Mouse (Mus musculus) MN1 (cell line): ENCODE data around the gene Gm19684.
"Not testable (repeated sequence)": the region's sequence is repeated elsewhere in the genome, so short reads cannot be mapped to it uniquely, and the experiment has no call there.

Experiments used
- DNase-seq: peaks from one replicate; pipeline ENCODE4 v3.0.0-alpha.2; 2016; ENCODE audit warnings: low spot score

The Gm19684 gene

GRCm38 (mm10) chr17:36121352-36122020, at the start of gene Gm19684:
Gm19684 (plus strand) TSS chr17:36121678.
- DNase-seq: peak; percentile 70

DNA sequence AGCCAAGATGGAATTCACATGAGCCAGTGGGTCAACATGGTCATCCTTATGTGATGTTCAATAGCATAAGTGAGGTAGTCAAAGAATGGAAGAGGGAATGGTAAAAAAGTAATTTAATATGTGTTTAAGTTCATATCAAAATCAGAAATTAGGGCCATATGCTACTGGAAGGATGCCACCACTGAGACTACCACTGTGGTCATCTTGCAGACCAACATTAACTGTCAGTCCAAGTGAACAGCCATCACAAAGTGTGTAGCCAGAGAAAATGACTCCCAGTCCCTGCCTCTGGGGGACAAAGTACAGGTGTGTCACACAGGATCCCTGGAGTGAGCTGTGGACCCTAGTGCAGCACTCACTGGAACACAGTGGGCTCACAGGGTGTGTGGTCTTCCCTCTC, 39.6 kb upstream of the Gm19684 start:
- DNase-seq: not testable (repeated sequence)

GRCm38 (mm10) chr17:36082519-36083232, 38.8 kb upstream of the Gm19684 start:
- DNase-seq: not testable (repeated sequence)

DNA sequence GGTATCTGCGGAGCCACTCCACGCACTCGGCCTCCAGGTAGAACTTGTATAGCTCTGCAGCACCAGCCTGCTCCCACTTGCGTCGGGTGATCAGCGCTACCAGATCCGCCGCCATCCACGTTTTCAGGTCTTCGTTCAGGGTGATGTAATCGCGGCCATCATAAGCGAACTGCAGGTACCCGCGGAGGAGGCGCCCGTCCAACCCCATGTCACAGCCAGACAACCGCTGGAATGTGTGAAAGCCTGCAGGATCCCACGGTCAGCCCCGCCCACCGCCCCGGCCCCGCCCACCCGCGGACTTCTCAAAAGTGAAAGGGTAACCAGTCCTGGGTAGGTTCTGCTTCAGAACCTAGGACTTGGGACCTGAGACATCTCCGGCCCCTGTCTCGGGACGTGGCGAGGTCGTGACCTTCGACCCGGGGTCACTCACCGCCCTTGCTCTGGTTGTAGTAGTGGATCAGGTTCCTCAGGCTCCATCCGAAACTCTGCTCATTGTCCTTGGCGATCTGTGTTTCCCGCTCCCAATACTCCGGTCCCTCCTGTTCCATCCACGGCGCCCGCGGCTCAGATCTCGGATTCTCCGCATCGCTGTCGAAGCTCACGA, 38.1 kb upstream of the Gm19684 start:
- no peak for DNase-seq

DNA sequence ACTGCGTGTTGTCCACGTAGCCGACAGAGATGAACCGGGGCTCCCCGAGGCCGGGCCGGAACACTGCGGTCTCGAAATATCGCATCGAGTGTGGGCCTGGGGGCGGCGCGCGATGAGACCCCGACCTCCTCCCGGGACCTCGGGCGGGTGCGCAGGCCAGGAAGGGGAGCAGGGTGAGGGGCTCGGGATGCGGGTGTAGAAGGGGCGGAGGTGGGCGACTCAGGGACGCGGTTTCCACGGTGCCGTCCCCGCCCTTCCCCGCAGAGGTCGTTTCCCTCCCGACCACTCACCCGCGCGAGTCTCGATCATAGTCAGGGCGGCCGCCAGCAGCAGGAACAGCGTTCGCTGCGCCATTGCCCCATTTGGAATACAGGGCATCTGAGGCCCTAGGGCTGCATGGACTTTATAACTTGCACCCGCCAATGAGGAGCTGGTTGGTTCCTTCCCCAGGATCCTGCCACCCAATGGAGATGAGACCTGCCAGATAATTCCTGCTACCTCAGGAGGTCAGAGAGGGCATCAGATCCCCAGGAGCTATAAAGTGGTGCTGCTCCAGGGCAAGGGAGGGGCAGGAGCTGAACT, 37.5 kb upstream of the Gm19684 start:
- DNase-seq: no peak

DNA sequence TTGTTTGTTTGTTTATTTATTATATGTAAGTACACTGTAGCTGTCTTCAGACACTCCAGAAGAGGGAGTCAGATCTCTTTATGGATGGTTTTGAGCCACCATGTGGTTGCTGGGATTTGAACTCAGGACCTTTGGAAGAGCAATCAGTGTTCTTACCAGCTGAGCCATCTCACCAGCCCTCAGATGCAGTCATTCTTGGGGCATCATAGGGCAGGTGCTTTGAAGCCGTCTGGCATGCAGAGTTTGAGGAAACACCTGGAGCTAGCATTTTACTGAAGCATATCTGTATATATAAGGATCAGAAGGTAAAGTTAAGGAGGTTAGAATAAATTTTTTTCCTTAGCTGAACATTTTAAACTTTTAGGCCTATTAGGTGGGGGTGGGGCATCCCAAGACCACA, 35.5 kb upstream of the Gm19684 start:
- not testable (repeated sequence) for DNase-seq

DNA sequence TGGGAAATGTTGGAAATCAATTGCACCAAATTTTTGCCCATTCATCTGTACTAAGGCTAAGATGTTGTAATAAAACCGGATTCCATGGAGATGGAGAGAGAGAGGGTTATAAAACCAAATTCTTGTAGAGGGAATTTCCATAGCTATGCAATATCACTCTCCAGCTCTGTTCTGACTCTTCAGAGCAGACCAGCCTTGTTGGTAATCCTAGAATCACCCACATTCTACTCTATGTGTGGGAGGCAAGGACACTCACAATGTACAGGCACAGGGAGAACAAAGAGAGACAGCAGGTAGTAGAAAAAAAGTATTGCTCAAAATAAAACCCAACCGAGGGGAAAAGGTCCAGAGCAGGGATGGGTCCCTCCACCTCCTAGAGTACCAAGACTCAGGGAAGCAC, 29.5 kb upstream of the Gm19684 start:
- not testable (repeated sequence) for DNase-seq

DNA sequence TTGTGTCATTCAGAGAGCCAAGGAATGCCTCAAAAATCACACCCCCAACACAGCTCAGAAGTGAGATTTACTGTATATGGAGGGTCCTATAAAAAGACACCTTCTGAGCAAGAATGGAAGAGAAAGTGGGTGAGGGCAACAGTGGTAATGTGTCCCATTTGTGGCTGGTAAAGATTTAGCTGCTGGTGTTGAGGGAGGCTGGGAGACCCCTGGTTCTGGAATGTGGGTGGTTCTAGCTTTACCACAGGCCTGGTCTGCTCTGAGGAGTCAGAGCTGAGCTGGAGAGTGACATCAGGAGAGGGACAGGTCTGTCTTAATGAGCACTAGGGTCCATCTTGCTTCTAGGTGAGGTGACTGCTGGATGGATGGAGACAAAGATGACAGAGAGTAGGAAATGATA, 29.0 kb upstream of the Gm19684 start:
- DNase-seq: not testable (repeated sequence)

DNA sequence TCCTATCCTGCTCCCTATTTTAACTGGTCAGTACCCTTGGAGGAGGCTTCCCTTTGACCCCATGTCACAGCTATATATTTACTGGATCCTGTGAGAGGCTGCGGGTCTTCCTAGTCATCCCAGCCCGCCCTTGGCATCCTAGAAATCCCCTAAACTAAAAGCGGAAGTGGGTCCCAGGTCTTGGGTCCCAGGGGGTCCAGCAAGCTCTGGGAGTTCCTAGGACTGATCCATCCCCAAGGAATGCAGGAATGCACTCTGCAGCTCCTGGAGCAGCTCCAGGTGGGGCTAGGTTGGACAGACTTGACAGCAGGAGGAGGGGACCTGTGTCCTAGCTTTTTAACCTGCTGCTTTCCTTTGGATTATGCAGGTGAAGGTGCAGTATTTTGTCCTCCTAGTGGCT, 27.5 kb upstream of the Gm19684 start:
- no peak for DNase-seq

DNA sequence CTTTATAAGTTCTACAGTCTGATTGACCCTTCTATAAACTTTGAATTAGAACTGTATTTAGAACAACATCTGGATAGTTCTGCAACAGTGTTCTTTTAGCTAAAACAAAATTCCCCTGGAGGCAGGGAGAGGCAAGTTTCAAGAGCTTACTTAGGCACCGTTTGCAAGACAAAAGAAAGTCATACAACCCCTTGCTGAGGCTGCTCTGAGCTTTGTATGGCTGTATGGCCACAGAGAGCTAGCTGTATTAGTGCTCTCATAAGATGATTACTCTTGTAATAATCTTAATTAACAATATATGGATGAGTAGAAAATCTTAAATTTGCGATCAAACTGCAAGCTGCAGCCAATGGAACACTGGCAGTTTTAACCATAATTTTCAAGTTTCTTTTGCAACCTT, 21.9 kb upstream of the Gm19684 start:
- DNase-seq: not testable (repeated sequence)

DNA sequence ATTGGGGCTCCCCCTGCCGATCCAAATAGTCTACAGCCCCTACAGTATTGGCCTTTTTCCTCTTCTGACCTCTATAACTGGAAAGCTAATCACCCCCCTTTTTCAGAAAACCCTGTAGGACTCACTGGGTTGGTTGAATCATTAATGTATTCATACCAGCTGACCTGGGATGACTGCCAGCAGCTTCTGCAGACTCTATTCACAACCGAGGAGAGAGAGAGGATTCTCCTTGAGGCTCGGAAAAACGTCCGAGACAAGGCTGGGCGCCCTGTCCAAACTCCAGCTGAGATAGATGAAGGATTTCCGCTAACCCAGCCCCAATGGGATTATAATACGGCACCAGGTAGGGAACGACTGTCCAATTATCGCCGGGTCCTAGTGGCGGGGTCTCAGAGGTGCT, 19.4 kb upstream of the Gm19684 start:
- not testable (repeated sequence) for DNase-seq

DNA sequence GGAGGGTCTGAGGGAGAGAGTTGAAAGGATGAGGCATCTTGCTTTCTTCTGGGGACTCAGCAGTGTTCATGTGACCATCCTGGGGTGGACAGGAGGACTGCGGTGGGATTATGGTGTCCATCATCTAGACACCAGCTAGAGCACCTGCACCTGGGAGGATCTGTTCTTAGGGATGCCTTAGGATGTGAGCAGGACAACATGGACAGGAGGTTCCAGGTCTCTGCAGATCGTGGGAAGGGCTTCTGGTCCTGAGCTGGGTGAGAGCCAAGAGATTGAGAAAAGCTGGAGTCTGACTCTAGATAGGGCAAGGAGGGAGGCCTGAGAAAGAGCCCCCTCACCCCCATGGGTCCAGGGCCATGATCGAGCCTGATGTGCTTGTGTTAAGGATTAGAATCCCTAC, 11.3 kb upstream of the Gm19684 start:
- not testable (repeated sequence) for DNase-seq

- not testable (repeated sequence) for DNase-seq
These were observed 10.6 kb upstream of the Gm19684 start for GRCm38 (mm10) chr17:36110641-36111509.

GRCm38 (mm10) chr17:36111510-36111868, 10.0 kb upstream of the Gm19684 start:
- not testable (repeated sequence) for DNase-seq

GRCm38 (mm10) chr17:36113979-36114593, 7.4 kb upstream of the Gm19684 start:
- peak; percentile 53 for DNase-seq

- DNase-seq: not testable (repeated sequence)
These were observed 4.9 kb upstream of the Gm19684 start for GRCm38 (mm10) chr17:36116545-36116944.

GRCm38 (mm10) chr17:36120839-36121238, 639 bp upstream of the Gm19684 start:
- DNase-seq: not testable (repeated sequence)

GRCm38 (mm10) chr17:36124111-36124510, 2.6 kb downstream of the Gm19684 start:
- DNase-seq: not testable (repeated sequence)

- not testable (repeated sequence) for DNase-seq
These were observed 7.0 kb downstream of the Gm19684 start for GRCm38 (mm10) chr17:36128525-36128924.

DNA sequence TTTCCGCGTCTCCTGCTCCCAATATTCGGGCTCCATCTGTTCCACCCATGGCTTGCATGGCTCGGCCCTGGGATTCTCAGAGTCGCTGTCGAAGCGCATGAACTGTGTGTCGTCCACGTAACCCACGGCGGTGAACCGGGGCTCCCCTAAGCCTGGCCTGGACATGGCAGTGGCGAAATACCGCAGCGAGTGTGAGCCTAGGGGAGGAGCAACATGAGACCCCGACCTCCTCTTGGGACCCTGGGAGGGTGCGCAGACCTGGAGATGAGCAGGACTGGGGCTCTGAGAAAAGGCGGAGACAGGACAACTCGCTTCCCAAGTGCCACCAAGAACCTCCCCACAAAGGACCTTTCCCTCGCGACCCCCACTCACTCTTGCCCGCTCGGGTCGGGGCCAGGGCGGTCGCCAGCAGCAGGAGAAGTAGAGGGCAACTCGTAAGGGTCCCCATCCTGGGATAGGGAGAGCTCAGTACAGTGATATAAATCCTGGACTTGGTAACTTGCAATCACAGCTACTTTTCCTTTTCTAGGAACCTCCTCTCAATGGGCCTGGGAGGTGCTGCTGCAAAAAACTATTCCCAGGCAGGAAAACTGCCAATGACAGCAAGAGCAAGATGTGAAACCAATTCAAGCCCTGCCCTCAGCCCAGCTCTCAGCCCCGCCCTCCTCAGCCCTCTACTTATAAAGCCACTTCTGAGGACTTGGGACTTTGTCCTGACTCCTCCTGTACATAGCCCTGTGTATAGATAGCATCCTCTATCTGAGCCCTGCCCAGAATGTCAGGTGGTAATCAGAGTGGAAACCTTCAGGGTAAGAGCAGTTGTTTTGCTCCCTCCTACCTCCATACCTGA, 7.7 kb downstream of the Gm19684 start, which contains the start of gene Gm7030:
TSS of gene Gm7030 (minus strand) at position 458 of the 850 bp plus-strand sequence.
- DNase-seq: not testable (repeated sequence)
